Mouse (Mus musculus) cortical plate, adult 2 months (tissue): Measurements from ENCODE around the gene Rnase4.

Experiments
- CTCF ChIP-seq: fragments of 200-500 bp; IDR thresholded peaks from 2 replicates; pipeline ENCODE4 v1.5.1; 2011; ENCODE audit warnings: mild to moderate bottlenecking, control low read depth, low read length; ENCODE audit not compliant: insufficient read depth; ENCODE audit errors: extremely low read depth
- POLR2A ChIP-seq: fragments of 200-500 bp; IDR thresholded peaks from 2 replicates; pipeline ENCODE4 v1.6.1; 2011; ENCODE audit warnings: mild to moderate bottlenecking, low read length, control low read depth; ENCODE audit not compliant: insufficient read depth; ENCODE audit errors: extremely low read depth

DNA sequence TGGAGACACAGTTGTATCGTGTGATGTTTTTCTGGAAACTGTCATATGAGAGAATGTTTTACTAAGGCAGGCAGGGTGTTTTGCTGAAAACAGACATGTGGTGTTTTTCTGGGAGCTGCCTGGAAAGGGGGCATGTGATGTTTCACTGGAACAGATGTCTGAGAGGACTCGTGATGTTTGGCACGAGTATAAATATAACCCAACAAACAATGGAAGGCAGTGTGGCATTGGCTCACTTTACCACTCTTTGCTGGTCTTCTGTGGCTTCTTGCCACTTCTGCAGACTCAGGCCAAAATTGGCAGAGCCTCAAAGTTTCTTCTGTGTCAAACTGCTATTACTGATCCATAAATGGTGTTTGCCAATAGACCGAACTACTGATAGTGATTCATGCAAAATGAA, 52.4 kb downstream of the Rnase4 start:
- no peak for TF ChIP-seq CTCF
- TF ChIP-seq POLR2A: no peak
